Mouse (Mus musculus): ENCODE results near the gene Ptprn2. TPM values are rescaled to one million over a fixed set of nuclear protein-coding genes. Genes with fewer than 3 reads are reported as not detected.
"Not testable (repeated sequence)": the region's sequence is repeated elsewhere in the genome, so short reads cannot be mapped to it uniquely, and the experiment has no call there.

Ptprn2 gene
- total RNA-seq, 1 experiment from 2014 or later = 0.12 TPM

GRCm38 (mm10) chr12:116500652-116501051, 15.1 kb downstream of the Ptprn2 start:
- ATAC-seq (ENCODE audit: extremely low read depth, insufficient number of reproducible peaks, low FRiP score, poor library complexity, severe bottlenecking) = no peak

GRCm38 (mm10) chr12:116512482-116512881, 27.0 kb downstream of the Ptprn2 start:
- no peak for ATAC-seq (ENCODE audit: extremely low read depth, insufficient number of reproducible peaks, low FRiP score, poor library complexity, severe bottlenecking)

GRCm38 (mm10) chr12:116513788-116514187, 28.3 kb downstream of the Ptprn2 start:
- not testable (repeated sequence) for ATAC-seq (ENCODE audit: extremely low read depth, insufficient number of reproducible peaks, low FRiP score, poor library complexity, severe bottlenecking)

DNA sequence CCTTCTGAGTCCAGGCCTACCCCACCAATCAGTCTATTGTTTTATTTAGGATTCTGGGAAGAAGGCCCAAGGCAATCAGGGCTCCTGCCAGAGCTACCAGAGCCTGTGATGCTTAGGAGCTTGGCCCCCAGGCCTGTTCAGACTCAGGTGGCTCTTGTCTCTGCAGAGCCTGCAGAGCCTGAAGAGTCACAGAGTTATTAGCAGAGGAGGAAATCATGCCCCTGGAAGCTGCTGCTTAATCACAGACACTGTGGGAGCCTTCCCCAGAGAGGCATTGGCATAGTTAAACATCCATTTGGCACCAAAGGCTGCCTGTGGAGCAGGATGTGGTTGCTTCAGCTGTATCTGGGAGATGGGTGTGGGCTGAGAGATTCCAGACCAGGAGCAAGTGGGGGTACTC, 30.3 kb downstream of the Ptprn2 start:
- ATAC-seq (ENCODE audit: extremely low read depth, insufficient number of reproducible peaks, low FRiP score, poor library complexity, severe bottlenecking) = no peak

- ATAC-seq (ENCODE audit: extremely low read depth, insufficient number of reproducible peaks, low FRiP score, poor library complexity, severe bottlenecking) = no peak
Measured at GRCm38 (mm10) chr12:116528861-116529260, 43.3 kb downstream of the Ptprn2 start.

GRCm38 (mm10) chr12:116533281-116533680, 47.8 kb downstream of the Ptprn2 start:
- no peak for ATAC-seq (ENCODE audit: extremely low read depth, insufficient number of reproducible peaks, low FRiP score, poor library complexity, severe bottlenecking)

- no peak for ATAC-seq (ENCODE audit: extremely low read depth, insufficient number of reproducible peaks, low FRiP score, poor library complexity, severe bottlenecking)
Measured at GRCm38 (mm10) chr12:116539305-116539704, 53.8 kb downstream of the Ptprn2 start.

DNA sequence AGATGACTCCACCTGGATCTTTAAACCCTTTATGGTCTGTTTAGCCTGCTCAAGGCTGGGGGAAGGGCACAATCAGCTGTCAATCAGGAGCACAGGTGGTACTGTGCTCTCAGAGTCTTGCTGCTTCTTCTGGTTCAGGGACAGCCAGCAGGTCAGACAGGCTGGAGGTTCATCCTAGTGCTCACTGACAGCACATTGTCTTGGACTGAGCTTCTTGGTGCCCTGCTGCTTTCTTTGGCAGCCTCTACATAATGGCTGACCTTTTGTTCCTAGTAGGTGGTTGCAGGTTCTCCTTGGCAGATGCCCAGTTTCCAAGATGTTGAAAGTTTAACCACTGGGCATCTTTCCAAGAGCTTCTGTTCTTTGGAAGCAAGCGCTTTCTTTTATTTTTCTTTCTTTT, 55.1 kb downstream of the Ptprn2 start:
- ATAC-seq (ENCODE audit: extremely low read depth, insufficient number of reproducible peaks, low FRiP score, poor library complexity, severe bottlenecking) = no peak

DNA sequence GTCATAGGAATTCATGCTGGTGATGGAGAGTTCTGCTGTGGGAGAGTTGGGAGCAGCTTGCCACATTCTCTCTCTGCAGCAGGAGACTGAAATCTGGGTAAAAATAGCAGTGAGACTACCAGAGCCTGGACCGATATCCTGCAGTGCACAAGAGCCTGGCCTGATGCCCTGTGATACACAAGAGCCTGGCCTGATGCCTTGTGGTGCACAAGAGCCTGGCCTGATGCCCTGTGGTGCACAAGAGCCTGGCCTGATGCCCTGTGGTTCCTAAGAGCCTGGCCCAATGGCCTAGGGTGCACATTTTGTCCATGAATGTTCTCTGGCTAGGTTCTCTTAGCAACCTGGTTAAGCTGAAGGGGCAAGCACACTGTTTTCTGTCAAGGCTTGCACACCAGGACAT, 64.5 kb downstream of the Ptprn2 start:
- ATAC-seq (ENCODE audit: extremely low read depth, insufficient number of reproducible peaks, low FRiP score, poor library complexity, severe bottlenecking) = no peak

GRCm38 (mm10) chr12:116551516-116551915, 66.0 kb downstream of the Ptprn2 start:
- no peak for ATAC-seq (ENCODE audit: extremely low read depth, insufficient number of reproducible peaks, low FRiP score, poor library complexity, severe bottlenecking)

DNA sequence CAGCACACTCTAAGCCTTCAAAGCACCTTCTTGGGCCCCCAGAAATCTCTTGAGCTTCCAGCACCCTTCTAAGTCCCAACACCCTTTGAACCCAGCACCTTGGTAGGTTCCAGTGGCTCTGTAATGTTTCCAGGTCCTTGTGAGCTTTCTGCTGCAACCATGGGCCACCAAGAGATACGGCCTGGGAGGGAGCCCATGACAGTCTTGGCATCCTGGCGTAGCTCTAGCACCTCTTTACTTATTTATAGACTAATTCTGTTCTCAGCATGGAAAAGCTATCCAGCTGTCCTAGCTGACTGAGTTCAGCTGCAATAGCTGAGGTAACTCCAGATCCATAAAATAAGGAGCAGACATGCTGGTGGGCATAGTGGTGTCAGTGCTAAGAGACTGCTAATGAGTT, 66.8 kb downstream of the Ptprn2 start:
- ATAC-seq (ENCODE audit: extremely low read depth, insufficient number of reproducible peaks, low FRiP score, poor library complexity, severe bottlenecking) = no peak

DNA sequence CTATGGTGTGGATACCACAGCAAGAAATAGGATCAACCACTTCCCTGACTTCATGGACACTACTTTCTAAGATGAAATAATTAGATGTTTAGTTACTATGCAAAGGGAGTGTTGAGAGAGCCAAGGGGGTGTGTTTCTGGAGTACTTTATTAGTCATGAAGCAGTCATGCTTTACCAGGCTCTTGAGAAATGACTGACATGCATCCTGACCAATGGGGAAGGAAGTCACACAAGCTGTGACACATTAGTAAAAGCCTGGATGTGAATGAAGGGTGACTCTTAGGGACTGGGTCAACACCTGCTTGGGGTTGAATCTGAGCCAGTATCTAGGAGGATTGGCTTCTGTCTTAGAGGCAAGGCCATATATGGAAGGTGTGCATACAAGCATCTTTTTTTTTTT, 67.8 kb downstream of the Ptprn2 start:
- no peak for ATAC-seq (ENCODE audit: extremely low read depth, insufficient number of reproducible peaks, low FRiP score, poor library complexity, severe bottlenecking)

- no peak for ATAC-seq (ENCODE audit: extremely low read depth, insufficient number of reproducible peaks, low FRiP score, poor library complexity, severe bottlenecking)
Measured at GRCm38 (mm10) chr12:116555964-116556363, 70.4 kb downstream of the Ptprn2 start.

GRCm38 (mm10) chr12:116564441-116564840, 78.9 kb downstream of the Ptprn2 start:
- ATAC-seq (ENCODE audit: extremely low read depth, insufficient number of reproducible peaks, low FRiP score, poor library complexity, severe bottlenecking) = no peak

DNA sequence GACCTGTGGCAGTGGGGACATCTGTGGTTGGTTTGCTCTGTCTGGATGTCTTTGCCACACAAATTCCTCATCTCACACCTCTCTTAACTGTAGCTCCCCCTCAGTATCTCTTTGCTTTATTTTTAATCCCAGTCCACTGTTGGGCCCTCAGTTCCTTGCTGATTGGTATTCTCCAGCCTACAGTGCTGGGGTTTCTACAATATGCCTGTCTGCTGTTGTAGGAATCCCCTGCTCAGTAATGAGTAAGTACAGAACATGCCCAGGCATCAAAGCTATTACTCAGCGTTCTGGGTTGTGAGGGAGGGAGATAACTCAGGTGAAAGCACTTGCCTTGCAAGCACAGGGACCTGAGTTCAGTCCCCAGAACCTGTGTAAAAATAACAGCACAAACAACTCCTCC, 81.2 kb downstream of the Ptprn2 start:
- ATAC-seq (ENCODE audit: extremely low read depth, insufficient number of reproducible peaks, low FRiP score, poor library complexity, severe bottlenecking) = no peak

DNA sequence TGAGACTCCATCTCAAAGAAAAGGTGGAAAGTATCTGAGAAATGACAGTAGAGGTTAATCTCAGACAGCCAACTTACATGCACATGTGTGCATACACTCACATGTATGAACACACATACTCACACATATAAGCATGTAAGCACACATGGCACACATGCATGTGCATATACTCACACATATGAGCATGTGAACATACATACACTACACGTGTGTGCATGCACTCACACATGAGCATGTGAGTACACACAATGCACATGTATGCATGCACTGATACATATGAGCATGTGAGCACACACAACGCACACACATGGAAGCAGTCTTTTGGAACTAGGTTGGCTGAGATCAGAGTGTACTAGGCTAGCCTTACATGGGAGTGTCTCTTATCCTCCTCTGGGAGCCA, 81.7 kb downstream of the Ptprn2 start:
- ATAC-seq (ENCODE audit: extremely low read depth, insufficient number of reproducible peaks, low FRiP score, poor library complexity, severe bottlenecking) = no peak

- ATAC-seq (ENCODE audit: extremely low read depth, insufficient number of reproducible peaks, low FRiP score, poor library complexity, severe bottlenecking) = no peak
Measured at GRCm38 (mm10) chr12:116569568-116569967, 84.0 kb downstream of the Ptprn2 start.

DNA sequence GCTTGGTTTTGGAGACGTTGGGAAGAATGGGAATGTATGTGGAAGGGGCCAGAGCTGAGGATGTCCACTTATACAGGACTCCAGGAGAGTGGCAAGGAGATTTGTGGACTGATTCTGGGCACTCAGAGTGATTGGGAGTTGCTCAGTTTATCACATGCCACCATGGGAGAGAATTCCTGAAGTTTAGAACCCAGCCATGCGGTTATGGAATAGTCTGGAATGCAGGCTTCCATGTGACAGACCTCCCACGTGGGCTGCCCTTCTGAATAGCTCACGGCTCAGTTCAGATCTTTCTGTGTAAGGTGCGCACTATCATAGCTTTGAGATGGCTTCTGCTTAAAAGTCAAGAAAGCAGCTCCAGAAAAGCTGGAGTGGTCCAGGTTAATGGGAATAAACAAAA, 88.6 kb downstream of the Ptprn2 start:
- no peak for ATAC-seq (ENCODE audit: extremely low read depth, insufficient number of reproducible peaks, low FRiP score, poor library complexity, severe bottlenecking)

DNA sequence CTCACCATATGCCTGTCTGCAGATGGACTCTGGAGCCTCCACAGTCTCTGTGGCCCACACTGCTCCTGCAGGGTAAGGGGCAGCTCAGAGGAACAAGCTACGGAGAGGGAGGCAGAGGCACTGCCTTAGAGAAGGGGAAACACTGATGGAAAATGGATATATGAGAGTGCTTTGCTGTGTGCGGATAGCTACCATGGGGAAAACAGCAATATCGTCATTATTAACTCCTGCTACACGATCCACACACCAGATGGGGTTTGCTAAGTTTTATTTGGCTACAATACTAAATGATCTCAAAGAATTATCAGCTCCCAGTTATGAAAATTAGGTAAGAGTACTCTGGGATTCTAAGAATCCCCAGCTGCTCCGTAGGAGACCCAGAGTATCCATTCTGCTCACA, 89.2 kb downstream of the Ptprn2 start:
- no peak for ATAC-seq (ENCODE audit: extremely low read depth, insufficient number of reproducible peaks, low FRiP score, poor library complexity, severe bottlenecking)

- not testable (repeated sequence) for ATAC-seq (ENCODE audit: extremely low read depth, insufficient number of reproducible peaks, low FRiP score, poor library complexity, severe bottlenecking)
Measured at GRCm38 (mm10) chr12:116577917-116578316, 92.4 kb downstream of the Ptprn2 start.

- ATAC-seq (ENCODE audit: extremely low read depth, insufficient number of reproducible peaks, low FRiP score, poor library complexity, severe bottlenecking) = peak; percentile 9; the same call in 1 of the 2 replicates
Measured at GRCm38 (mm10) chr12:116580827-116581544, 95.5 kb downstream of the Ptprn2 start.

All from neutrophil, adult 5-6 weeks (primary cell).